Mouse (Mus musculus) hindbrain, postnatal 0 days (tissue): ENCODE measurements around the gene Tspan31. TPM values are rescaled to one million over a fixed set of nuclear protein-coding genes. Genes with fewer than 3 reads are reported as not detected.
"Not testable (repeated sequence)": the region's sequence is repeated elsewhere in the genome, so short reads cannot be mapped to it uniquely, and the experiment has no call there.

Source experiments
- ATAC-seq: fragments of 200-750 bp; cut with Nextera tagmentation; 2 replicates; pipeline ENCODE4 v1.8.0; 2017; ENCODE audit warnings: mild to moderate bottlenecking, moderate TSS enrichment, moderate library complexity
- DNase-seq: peaks from one replicate; pipeline ENCODE4 v3.0.0-alpha.2; 2015; ENCODE audit warnings: low spot score
- H3K27ac ChIP-seq: fragments of 300-500 bp; sonication (generic); 2 replicates; pipeline ENCODE4 v1.5.1; 2014; ENCODE audit warnings: mild to moderate bottlenecking
- H3K27me3 ChIP-seq: fragments of 300-500 bp; sonication (generic); 2 replicates; pipeline ENCODE4 v1.6.1; 2014; ENCODE audit warnings: low read length, mixed read lengths; ENCODE audit not compliant: insufficient read depth
- H3K36me3 ChIP-seq: fragments of 300-500 bp; sonication (generic); 2 replicates; pipeline ENCODE4 v1.6.1; 2014; ENCODE audit warnings: low read length, mixed read lengths; ENCODE audit not compliant: insufficient read depth
- H3K4me1 ChIP-seq: fragments of 300-500 bp; sonication (generic); 2 replicates; pipeline ENCODE4 v1.6.1; 2014; ENCODE audit warnings: antibody characterized with exemption, low read length, mixed read lengths; ENCODE audit not compliant: insufficient read depth
- H3K4me2 ChIP-seq: fragments of 300-500 bp; sonication (generic); 2 replicates; pipeline ENCODE4 v1.6.1; 2014; ENCODE audit warnings: low read depth, mild to moderate bottlenecking, low read length, moderate library complexity, mixed read lengths
- H3K4me3 ChIP-seq: fragments of 300-500 bp; sonication (generic); 2 replicates; pipeline ENCODE4 v1.5.1; 2014; ENCODE audit warnings: low read length
- H3K9ac ChIP-seq: fragments of 300-500 bp; sonication (generic); replicated peaks from 2 replicates; pipeline ENCODE4 v1.6.1; 2014; ENCODE audit warnings: mild to moderate bottlenecking, low read length, moderate library complexity, mixed read lengths
- H3K9me3 ChIP-seq: fragments of 300-500 bp; sonication (generic); 2 replicates; pipeline ENCODE4 v1.6.1; 2016; ENCODE audit warnings: low read length, mixed read lengths
- CTCF ChIP-seq: IDR thresholded peaks from 2 replicates; pipeline ENCODE4 v1.5.1; 2016; ENCODE audit warnings: antibody characterized with exemption, control low read depth, low read depth
- WGBS: fragments of 180-500 bp; shearing (Covaris S2); extraction: QIAGEN DNeasy Blood & Tissue Kit; methylation state at CpG from one replicate; pipeline ENCODE4 v1.1.7; 2014; 5-methylcytosine and 5-hydroxymethylcytosine counted together
- polyA plus RNA-seq: library from polyadenylated mRNA; unstranded; fragments of >200 nt; fragmentation: Nextera tagmentation; extraction: Ambion mirVana; gene quantifications from 2 replicates; pipeline ENCODE4 v1.2.1, GENCODE M21; 2015
- total RNA-seq: library from RNA; depleted of rRNA; stranded (reverse); fragments of >200 nt; gene quantifications from 2 replicates; pipeline ENCODE4 v1.2.3, GENCODE M21; 2014

Gene Tspan31
- total and polyA plus RNA-seq, 2 experiments from 2014 or later = 105 to 129 TPM

DNA sequence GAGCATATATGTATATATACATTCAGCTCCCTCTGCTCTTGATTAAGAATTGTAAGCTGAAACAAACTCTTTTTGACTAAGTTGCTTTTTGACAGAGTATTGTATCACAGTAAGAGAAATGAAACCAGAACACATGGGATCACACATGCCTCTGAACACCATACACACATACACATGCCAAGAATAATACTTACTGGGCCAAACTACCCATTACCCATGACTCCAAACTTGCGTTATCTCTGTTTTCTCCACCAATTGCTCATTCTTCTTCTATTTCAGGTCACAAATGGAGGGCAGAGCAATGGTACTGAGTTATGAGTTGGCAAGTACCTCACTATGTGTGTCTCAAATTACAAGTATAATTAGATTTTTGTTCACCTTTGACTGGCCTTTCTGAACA, 3.9 kb upstream of the Tspan31 start:
- no peaks in the 10 kb centered on the region for H3K9me3 ChIP-seq
- H3K9ac ChIP-seq = no peak overlapping the region
- no peak overlapping the region for H3K4me2 ChIP-seq
- no peak overlapping the region for H3K4me3 ChIP-seq
- H3K27me3 ChIP-seq = no peaks in the 10 kb centered on the region
- no peak for TF ChIP-seq CTCF
- H3K27ac ChIP-seq = no peak overlapping the region
- 92% methylated on average over 1 of the region's 1 CpGs for WGBS
- 0 out of 2 replicates have a peak, but pooled peaks cover 11% of the 10 kb centered on the region for H3K4me1 ChIP-seq
- no peak for DNase-seq
- ATAC-seq = no peak
- no peaks in the 10 kb centered on the region for H3K36me3 ChIP-seq

DNA sequence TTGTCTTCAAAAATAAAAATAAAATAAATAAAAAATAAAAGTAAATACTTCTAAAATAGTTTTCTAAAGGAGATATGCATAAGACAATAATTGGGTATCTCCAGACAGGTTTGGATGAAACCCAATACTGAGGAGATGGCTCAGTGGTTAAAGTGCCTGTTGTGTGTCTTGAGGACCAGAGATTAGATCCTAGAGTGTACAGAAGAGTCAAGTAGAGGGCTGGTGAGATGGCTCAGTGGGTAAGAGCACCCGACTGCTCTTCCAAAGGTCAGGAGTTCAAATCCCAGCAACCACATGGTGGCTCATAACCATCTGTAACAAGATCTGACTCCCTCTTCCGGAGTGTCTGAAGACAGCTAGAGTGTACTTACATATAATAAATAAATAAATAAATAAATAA, 2.9 kb upstream of the Tspan31 start:
- not testable (repeated sequence) for H3K36me3 ChIP-seq, H3K27me3 ChIP-seq, H3K9me3 ChIP-seq, DNase-seq, H3K27ac ChIP-seq, H3K9ac ChIP-seq, ATAC-seq, H3K4me2 ChIP-seq, H3K4me1 ChIP-seq, H3K4me3 ChIP-seq
- 67% methylated on average over 2 of the region's 2 CpGs for WGBS

GRCm38 (mm10) chr10:127072270-127072669, 2.2 kb upstream of the Tspan31 start:
- H3K27me3 ChIP-seq, ATAC-seq, H3K4me3 ChIP-seq, DNase-seq, H3K9me3 ChIP-seq, H3K4me2 ChIP-seq, H3K4me1 ChIP-seq, H3K27ac ChIP-seq, H3K36me3 ChIP-seq, H3K9ac ChIP-seq: not testable (repeated sequence)
- WGBS = 80% methylated on average over 4 of the region's 4 CpGs
- peak; percentile 27; the same call in 1 of the 2 replicates for TF ChIP-seq CTCF

DNA sequence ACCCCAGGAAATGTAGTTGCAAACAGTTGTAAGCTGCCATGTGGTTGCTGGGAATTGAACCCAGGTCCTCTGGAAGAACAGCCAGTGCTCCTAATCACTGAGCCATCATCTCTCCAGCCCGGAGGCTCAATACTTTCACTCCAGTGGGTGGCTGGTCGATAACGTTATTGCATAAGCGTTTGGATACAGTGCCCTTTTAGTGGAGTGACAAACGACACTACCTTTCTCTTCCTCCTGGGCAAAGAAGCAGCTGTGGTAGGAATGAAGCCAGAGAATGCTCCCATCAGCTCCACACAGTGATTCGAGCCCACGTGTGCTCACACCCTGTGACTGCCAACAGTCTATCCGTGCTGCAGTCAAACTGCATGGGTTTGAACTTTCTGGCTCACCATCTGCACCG, 1.1 kb upstream of the Tspan31 start:
- Histone ChIP-seq H3K4me3 (peak overlapping the region; percentile 54), H3K27ac (peak overlapping the region; percentile 89)
- 72% methylated on average over 9 of the region's 9 CpGs for WGBS

DNA sequence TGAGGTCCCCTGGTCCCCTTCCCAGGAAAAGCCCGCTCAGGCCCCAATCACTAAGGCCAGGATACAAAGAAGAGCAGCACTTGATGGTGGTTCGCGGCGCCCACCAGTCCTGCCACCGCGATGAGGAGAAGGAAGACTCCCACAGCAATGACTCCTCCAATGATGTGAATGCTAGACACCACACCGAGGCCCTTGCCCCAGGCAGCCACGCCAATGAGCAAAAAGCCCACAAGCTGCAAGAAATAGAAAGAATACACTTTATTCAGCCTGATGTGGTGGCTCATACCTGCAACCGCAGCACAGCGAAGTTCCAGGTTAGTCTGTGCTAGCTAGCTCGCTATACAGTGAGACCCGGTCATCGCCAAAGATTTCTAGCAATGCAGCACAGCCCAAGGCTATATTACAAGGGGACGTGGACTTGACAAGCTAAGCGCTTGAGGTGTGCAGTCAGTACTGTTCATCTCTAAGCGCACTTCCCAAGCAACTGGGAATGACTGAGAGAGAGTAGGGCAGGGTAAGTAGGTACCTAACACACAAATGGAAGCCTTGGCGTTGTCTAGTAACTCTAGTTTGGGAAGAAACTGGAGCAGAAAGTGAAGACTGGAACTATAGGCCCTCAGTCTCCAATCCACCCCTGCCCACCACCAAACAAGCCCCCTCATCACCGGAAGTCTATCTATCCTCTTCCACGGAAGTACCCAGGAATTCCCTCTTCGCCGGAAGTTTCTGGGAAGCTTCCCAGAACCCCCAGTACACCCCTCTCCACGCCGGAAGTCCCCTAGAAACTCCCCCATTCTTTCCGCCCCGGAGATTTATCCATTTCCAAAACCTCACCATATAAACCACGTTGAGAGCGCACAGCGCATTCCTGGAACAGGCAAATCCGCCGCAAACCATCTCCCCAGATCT, 529 bp downstream of the Tspan31 start:
- Histone ChIP-seq H3K9ac (peak overlapping the region; percentile 66), H3K27ac (peak overlapping the region; percentile 89), H3K4me2 (peak overlapping the region; percentile 96), H3K36me3 (peaks cover 36% of the 10 kb centered on the region), H3K4me1 (peaks cover 14% of the 10 kb centered on the region; the same call in 1 of the 2 replicates), H3K27me3 (no peaks in the 10 kb centered on the region), H3K4me3 (peak overlapping the region; percentile 54), H3K9me3 (no peaks in the 10 kb centered on the region)
- ATAC-seq = peak; percentile 86
- no peak for TF ChIP-seq CTCF
- DNase-seq = peak; percentile 88
- WGBS = 8% methylated on average over 30 of the region's 30 CpGs

More for the DNA sequence above, 1.1 kb upstream of the Tspan31 start:
- DNase-seq (no peak), ATAC-seq (no peak)
- Histone ChIP-seq H3K9ac (peak overlapping the region; percentile 66), H3K36me3 (peaks cover 20% of the 10 kb centered on the region), H3K4me2 (peak overlapping the region; percentile 96), H3K27me3 (no peaks in the 10 kb centered on the region), H3K9me3 (no peaks in the 10 kb centered on the region), H3K4me1 (0 out of 2 replicates have a peak, but pooled peaks cover 9% of the 10 kb centered on the region)
- no peak for TF ChIP-seq CTCF

DNA sequence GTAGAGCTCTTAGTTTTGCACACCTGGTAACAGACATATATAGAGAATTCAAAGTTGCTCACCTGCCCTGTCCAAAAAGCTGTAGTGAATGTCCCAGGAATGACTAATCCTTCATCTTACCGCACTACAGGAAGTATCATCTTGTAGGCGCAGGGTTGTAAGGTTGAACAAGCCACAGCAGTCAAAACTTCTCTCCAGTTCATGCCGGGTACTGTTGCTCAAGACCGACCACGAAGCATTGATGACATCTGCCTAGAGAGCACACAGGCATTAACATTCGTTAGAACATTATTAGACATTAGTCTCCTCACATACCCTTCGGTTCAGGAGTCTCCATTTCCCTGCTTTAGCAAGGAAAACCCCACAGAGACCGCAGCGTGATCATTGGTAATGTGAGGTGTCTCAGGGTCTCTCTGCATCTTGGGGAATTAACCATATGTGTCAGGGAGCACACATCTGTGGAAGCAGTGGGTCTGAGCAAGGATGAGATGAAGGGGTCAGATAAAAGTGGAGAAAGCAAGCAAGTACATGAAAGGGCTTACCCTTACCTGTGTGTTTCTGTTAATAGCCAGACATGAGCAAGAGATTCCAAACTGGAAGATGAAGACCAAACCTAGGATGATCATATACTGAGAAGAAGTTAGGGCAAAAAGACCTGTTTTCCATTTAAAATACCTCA, 1.6 kb downstream of the Tspan31 start:
- TF ChIP-seq CTCF = no peak
- Histone ChIP-seq H3K27me3 (no peaks in the 10 kb centered on the region), H3K4me3 (no peak overlapping the region), H3K27ac (peak overlapping the region; percentile 89; the same call in 1 of the 2 replicates), H3K4me1 (peaks cover 17% of the 10 kb centered on the region; the same call in 1 of the 2 replicates), H3K36me3 (peaks cover 36% of the 10 kb centered on the region), H3K9ac (0 out of 2 replicates have a peak overlapping the region, but pooled peaks have one; percentile 66), H3K4me2 (peak overlapping the region; percentile 96), H3K9me3 (no peaks in the 10 kb centered on the region)
- WGBS = 79% methylated on average over 9 of the region's 9 CpGs
- ATAC-seq = no peak
- no peak for DNase-seq
